Mouse (Mus musculus) kidney, embryonic 16.5 days (tissue): ENCODE data around the gene Irs2. TPM values are rescaled to one million over a fixed set of nuclear protein-coding genes. Genes with fewer than 3 reads are reported as not detected.

Experiments
- ATAC-seq: fragments of 200-750 bp; cut with Nextera tagmentation; 2 replicates; pipeline ENCODE4 v1.8.0; 2017; ENCODE audit warnings: moderate TSS enrichment; ENCODE audit not compliant: low FRiP score, low TSS enrichment
- H3K27ac ChIP-seq: fragments of 300-500 bp; sonication (generic); 2 replicates; pipeline ENCODE4 v1.5.1; 2014; ENCODE audit warnings: low read length
- H3K27me3 ChIP-seq: fragments of 300-500 bp; sonication (generic); 2 replicates; pipeline ENCODE4 v1.6.1; 2014; ENCODE audit warnings: low read length, control low read depth, mixed read lengths; ENCODE audit not compliant: insufficient read depth
- H3K36me3 ChIP-seq: fragments of 300-500 bp; sonication (generic); 2 replicates; pipeline ENCODE4 v1.6.1; 2014; ENCODE audit warnings: low read length, control low read depth, mixed read lengths; ENCODE audit not compliant: insufficient read depth
- H3K4me1 ChIP-seq: fragments of 300-500 bp; sonication (generic); 2 replicates; pipeline ENCODE4 v1.6.1; 2014; ENCODE audit warnings: low read length, control low read depth, mixed read lengths; ENCODE audit not compliant: insufficient read depth
- H3K4me2 ChIP-seq: fragments of 300-500 bp; sonication (generic); replicated peaks from 2 replicates; pipeline ENCODE4 v1.6.1; 2014; ENCODE audit warnings: low read depth, low read length
- H3K4me3 ChIP-seq: fragments of 300-500 bp; sonication (generic); 2 replicates; pipeline ENCODE4 v1.5.1; 2014; ENCODE audit warnings: mild to moderate bottlenecking, low read length
- H3K9ac ChIP-seq: fragments of 300-500 bp; sonication (generic); replicated peaks from 2 replicates; pipeline ENCODE4 v1.6.1; 2014; ENCODE audit warnings: low read length
- H3K9me3 ChIP-seq: fragments of 300-500 bp; sonication (generic); 2 replicates; pipeline ENCODE4 v1.6.1; 2016; ENCODE audit warnings: low read length, control low read depth
- WGBS: fragments of 180-500 bp; shearing (Covaris S2); extraction: QIAGEN DNeasy Blood & Tissue Kit; methylation state at CpG from one replicate; pipeline ENCODE4 v1.1.7; 2014; 5-methylcytosine and 5-hydroxymethylcytosine counted together
- polyA plus RNA-seq: library from polyadenylated mRNA; unstranded; fragments of >200 nt; fragmentation: Nextera tagmentation; extraction: Ambion mirVana; gene quantifications from 2 replicates; pipeline ENCODE4 v1.2.1, GENCODE M21; 2015

Gene Irs2
- polyA plus RNA-seq = 4.1 and 4.8 TPM in 2 replicates

DNA sequence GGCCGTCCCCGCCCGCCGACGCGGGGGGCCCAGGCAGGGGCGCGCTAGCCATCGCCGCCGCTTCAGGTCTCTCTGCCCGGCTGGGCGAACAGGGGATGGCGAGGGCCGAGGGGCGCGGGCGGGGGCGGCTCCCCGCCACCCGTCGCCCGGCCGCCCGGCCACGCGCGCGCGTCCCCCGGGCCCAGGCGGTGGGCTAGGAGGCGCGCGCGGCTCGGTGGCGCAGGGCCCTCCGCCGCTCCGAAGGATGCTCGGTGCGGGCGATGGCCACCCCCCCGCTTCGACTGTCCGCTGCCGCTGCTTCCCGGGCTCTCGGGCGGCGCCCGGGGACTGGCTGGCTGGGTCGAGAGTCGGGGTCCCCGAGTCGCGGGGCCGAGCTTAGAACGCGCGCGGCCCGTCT is at the start of gene Irs2:
Gene Irs2 (minus strand): TSS at position 80 of the 397 bp plus-strand sequence.
- peak within 1 kb of the TSS; percentile 73 for H3K4me3 ChIP-seq
- H3K36me3 ChIP-seq = peaks cover 3% of the 10 kb centered on the region; the same call in 1 of the 2 replicates
- 0% methylated on average over 46 of the region's 64 CpGs for WGBS

DNA sequence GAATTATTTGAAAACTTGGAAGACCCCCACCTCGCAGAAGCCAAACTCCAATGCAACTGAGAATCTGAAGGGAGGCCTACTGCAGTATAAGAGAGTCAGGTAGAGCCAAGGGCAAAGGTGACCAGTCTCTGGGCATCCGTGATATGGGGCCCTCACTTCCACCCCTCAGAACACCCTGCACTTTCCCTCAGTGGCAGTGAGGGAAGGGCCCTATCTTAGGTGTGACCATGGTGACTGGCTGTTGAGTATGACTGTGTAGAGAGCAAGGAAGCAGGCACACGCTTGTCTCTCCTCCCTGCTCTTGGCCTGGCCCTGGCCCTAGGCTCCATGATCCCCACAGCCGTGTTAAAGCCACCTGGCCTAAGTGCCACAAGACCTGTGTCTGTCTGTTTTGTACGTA is 48.4 kb upstream of the Irs2 start:
- no peak overlapping the region for H3K27ac ChIP-seq
- 91% methylated on average over 5 of the region's 5 CpGs for WGBS
- no peak overlapping the region for H3K4me3 ChIP-seq
- peaks cover 12% of the 10 kb centered on the region; the same call in 1 of the 2 replicates for H3K4me1 ChIP-seq
- H3K27me3 ChIP-seq = peaks cover 14% of the 10 kb centered on the region
- no peak for ATAC-seq
- no peaks in the 10 kb centered on the region for H3K36me3 ChIP-seq
- H3K4me2 ChIP-seq = no peak overlapping the region
- no peaks in the 10 kb centered on the region for H3K9me3 ChIP-seq
- no peak overlapping the region for H3K9ac ChIP-seq

More for the DNA sequence above, at the start of gene Irs2:
- no peaks in the 10 kb centered on the region for H3K9me3 ChIP-seq
- H3K27ac ChIP-seq = peak within 1 kb of the TSS; percentile 93
- peaks cover 52% of the 10 kb centered on the region for H3K4me1 ChIP-seq
- no peaks in the 10 kb centered on the region for H3K27me3 ChIP-seq
- ATAC-seq = peak; percentile 0; the same call in 1 of the 2 replicates
- H3K9ac ChIP-seq = peak within 1 kb of the TSS; percentile 89
- peak within 1 kb of the TSS; percentile 93 for H3K4me2 ChIP-seq

DNA sequence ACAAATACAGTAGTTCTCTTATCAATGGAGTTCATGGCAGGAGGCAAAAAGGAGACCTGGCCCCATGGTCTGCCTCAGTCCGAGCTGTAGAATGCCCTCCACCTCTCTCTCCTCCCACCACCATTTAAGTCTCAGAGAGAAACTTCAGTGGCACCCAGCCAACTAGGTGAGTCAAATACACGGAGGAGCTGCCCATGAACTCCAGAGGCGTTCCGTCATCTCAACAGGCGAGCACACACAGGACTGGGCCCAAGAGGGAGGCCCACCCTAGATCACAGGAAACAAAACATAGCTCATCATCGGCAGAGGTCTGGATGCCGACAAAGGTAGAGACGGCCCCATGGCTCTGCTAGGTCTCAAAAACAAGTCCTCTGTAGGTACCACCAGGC is 47.9 kb upstream of the Irs2 start:
- 60% methylated on average over 8 of the region's 8 CpGs for WGBS
- H3K4me3 ChIP-seq = no peak overlapping the region
- H3K27ac ChIP-seq = no peak overlapping the region
- H3K9ac ChIP-seq = no peak overlapping the region
- H3K4me2 ChIP-seq = no peak overlapping the region
- no peaks in the 10 kb centered on the region for H3K9me3 ChIP-seq
- H3K4me1 ChIP-seq = peaks cover 12% of the 10 kb centered on the region; the same call in 1 of the 2 replicates
- peaks cover 14% of the 10 kb centered on the region for H3K27me3 ChIP-seq
- H3K36me3 ChIP-seq = no peaks in the 10 kb centered on the region
- ATAC-seq = no peak

DNA sequence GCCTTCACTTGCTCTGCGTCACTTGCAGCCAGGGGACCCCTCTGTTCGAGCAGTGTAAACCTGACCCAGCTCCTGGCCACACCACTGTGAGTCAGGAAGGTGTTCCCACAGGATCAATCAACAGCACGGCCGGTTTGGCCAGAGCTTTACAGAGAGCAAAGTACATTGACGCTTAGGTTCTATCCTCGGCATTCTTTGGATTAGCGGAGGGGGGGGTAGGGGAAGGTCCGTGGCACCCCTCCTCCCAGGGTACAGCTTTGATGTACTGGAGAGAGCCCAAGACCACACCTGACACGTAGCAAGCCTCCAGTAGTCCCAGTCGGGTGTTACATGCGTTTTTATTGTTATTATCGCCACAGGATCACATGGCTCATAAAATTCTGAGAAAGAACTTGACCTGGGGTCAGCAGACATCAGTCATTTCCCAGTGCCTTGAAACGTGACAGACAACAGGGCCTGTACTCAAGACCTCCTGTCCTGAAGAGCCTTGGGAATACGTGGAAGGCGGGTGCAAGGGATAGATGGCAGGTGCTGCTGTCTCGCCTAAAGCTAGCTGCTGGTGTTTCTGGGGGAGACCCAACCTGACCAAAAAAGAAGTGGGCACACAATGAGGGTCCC is 47.4 kb upstream of the Irs2 start:
- WGBS = 20% methylated on average over 16 of the region's 16 CpGs
- no peak overlapping the region for H3K4me2 ChIP-seq
- peaks cover 14% of the 10 kb centered on the region for H3K27me3 ChIP-seq
- no peak overlapping the region for H3K27ac ChIP-seq
- H3K36me3 ChIP-seq = no peaks in the 10 kb centered on the region
- peaks cover 12% of the 10 kb centered on the region; the same call in 1 of the 2 replicates for H3K4me1 ChIP-seq
- peak; percentile 83 for ATAC-seq
- H3K9ac ChIP-seq = no peak overlapping the region
- H3K9me3 ChIP-seq = no peaks in the 10 kb centered on the region
- H3K4me3 ChIP-seq = no peak overlapping the region

DNA sequence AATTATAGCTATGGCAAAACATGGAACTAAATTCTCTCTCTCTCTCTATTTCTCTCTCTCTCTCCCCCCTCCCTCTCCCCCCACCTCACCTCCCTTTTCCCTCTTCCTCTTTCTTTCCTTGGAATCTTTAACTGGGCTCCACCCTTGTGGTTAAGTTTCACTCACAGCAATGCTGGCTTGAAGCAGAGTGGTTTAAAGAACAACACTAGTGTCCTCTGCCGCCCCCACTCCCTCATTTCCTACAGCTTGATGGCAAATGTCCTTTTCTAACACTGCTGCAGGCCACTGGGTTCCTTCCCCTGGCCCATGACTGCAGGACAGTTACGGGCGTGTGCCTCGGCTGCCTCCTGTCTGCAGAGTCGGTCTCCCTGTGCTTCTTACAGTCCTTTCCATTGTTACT is 41.6 kb upstream of the Irs2 start:
- WGBS = 53% methylated on average over 5 of the region's 5 CpGs
- Histone ChIP-seq H3K9me3 (no peaks in the 10 kb centered on the region), H3K4me1 (no peaks in the 10 kb centered on the region), H3K4me3 (no peak overlapping the region), H3K36me3 (no peaks in the 10 kb centered on the region), H3K9ac (no peak overlapping the region), H3K4me2 (no peak overlapping the region), H3K27ac (no peak overlapping the region), H3K27me3 (peaks cover 4% of the 10 kb centered on the region; the same call in 1 of the 2 replicates)
- no peak for ATAC-seq

DNA sequence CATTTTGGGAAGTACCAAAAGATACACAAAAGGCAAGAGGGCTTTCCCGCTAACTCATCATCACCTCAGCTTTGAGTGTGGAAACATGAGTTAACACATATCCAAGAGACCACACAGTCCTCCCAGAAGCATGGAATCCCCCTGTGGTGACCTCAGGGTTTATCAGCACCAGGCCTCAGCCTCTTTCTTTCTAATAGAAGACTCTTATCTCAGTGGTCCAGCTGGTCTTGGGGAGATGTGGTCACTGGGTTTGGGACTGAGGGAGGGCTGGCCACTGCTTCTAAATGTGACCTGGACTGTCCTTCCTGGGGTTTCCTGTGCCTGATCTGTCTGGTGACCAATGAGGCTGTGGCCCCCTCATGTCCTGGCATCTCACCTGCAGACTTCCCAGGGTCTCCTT is 39.6 kb upstream of the Irs2 start:
- Histone ChIP-seq H3K36me3 (no peaks in the 10 kb centered on the region), H3K4me1 (no peaks in the 10 kb centered on the region), H3K27me3 (peaks cover 4% of the 10 kb centered on the region; the same call in 1 of the 2 replicates), H3K27ac (no peak overlapping the region), H3K9ac (no peak overlapping the region), H3K4me3 (no peak overlapping the region), H3K4me2 (no peak overlapping the region), H3K9me3 (no peaks in the 10 kb centered on the region)
- WGBS = 93% methylated on average over 1 of the region's 1 CpGs
- no peak for ATAC-seq

DNA sequence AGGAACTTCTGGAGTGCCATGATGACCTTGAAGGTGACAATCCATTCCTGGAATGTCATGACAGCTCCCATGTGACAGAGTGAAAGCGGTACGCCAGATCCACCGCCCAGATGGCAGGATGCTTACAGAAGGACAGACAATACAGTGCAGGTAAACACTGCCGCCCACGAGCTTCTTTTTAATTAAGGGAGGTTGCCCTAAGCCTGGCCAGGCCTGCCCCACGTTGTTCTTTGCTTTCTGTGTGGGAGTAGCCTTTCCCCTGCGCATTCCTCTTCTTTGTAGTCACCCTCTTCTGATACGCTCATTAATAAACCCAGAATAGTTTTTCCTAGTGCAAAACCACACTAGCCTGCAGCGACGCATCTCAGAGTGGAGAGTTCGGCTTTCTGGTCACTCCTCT is 36.4 kb upstream of the Irs2 start:
- H3K4me1 ChIP-seq = no peaks in the 10 kb centered on the region
- H3K27me3 ChIP-seq = peaks cover 4% of the 10 kb centered on the region; the same call in 1 of the 2 replicates
- 37% methylated on average over 11 of the region's 11 CpGs for WGBS
- no peak overlapping the region for H3K9ac ChIP-seq
- no peak overlapping the region for H3K27ac ChIP-seq
- H3K9me3 ChIP-seq = no peaks in the 10 kb centered on the region
- no peak overlapping the region for H3K4me2 ChIP-seq
- H3K36me3 ChIP-seq = no peaks in the 10 kb centered on the region
- peak; percentile 20; the same call in 1 of the 2 replicates for ATAC-seq
- no peak overlapping the region for H3K4me3 ChIP-seq

DNA sequence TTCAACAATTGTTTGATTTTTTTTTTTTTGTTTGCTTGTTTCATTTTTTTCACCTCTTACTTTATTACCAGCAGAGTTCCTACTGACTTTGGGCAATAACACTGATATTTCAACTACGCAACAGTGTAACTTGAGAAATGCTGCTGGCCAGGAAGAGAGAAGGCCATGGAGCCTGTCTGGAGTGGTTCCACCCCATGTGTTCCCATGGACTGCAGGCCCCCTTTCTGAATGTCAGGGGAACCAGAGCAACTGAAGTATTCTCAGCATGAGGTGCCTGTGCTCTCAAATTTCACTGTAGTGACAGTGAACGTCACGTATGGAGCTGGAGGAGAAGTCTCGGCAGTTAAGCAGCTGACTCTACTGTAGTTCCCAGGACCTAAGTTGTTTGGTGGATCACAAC is 35.3 kb upstream of the Irs2 start:
- 43% methylated on average over 4 of the region's 4 CpGs for WGBS
- Histone ChIP-seq H3K36me3 (no peaks in the 10 kb centered on the region), H3K9ac (no peak overlapping the region), H3K4me3 (no peak overlapping the region), H3K27me3 (peaks cover 4% of the 10 kb centered on the region; the same call in 1 of the 2 replicates), H3K9me3 (no peaks in the 10 kb centered on the region), H3K27ac (no peak overlapping the region), H3K4me2 (no peak overlapping the region), H3K4me1 (no peaks in the 10 kb centered on the region)
- peak; percentile 37; the same call in 1 of the 2 replicates for ATAC-seq

DNA sequence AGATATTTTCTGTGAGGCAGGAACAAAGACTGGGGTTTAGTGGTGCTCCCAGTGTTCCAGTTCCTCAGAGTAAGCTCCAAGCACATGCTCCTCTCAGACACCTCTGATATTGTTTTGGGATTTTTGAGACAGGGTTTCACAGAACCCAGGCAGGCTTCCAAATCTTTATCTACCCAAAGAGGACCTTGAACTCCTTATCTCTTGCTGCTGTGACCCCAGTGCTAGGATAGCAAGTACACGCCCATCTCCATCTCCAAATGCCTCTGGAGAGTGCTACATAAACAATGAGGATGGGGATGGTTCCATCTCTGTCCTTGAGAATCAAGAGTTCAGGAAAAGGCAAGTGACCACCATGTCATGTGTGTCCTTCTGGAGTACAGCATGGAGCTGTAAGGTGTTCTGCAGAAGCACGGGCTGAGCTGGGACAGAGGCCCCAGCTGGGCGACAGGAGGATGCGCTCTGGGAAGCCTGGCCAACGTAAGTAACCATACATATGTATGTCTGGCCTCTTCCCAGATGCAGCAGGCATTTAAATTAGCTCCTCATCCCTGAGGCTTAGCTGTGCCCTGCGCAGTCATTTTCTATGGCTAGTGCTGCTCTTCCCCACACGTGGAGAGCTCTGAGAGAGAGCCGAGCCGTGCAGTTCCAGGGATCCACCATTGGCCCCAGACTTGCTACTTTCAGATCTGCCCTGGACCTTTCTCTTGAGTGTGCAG is 34.8 kb upstream of the Irs2 start:
- no peak overlapping the region for H3K4me3 ChIP-seq
- ATAC-seq = no peak
- no peak overlapping the region for H3K9ac ChIP-seq
- no peaks in the 10 kb centered on the region for H3K9me3 ChIP-seq
- H3K4me1 ChIP-seq = no peaks in the 10 kb centered on the region
- no peak overlapping the region for H3K27ac ChIP-seq
- 83% methylated on average over 9 of the region's 9 CpGs for WGBS
- no peaks in the 10 kb centered on the region for H3K36me3 ChIP-seq
- no peak overlapping the region for H3K4me2 ChIP-seq
- H3K27me3 ChIP-seq = peaks cover 4% of the 10 kb centered on the region; the same call in 1 of the 2 replicates

DNA sequence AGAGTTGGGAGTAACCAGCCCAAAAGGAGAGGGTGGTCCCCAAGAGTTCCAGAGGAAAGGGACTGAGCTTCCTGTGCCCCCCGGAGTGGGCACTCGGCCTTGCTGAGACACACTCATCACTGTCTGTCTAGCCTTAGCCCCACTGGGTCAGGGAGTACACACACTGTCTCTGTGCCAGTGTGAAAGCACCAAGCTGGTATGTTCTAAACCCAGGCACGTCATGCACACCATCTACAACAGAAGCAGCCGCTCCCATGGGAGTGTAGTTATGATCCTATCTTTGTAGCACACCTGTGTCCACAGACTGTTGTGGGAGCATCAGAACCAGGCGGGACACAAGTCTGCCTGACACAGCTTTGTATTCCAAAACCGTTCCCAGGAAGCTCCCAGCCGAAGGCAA is 31.8 kb upstream of the Irs2 start:
- Histone ChIP-seq H3K4me1 (peaks cover 10% of the 10 kb centered on the region), H3K9ac (no peak overlapping the region), H3K27me3 (no peaks in the 10 kb centered on the region), H3K27ac (no peak overlapping the region), H3K9me3 (no peaks in the 10 kb centered on the region), H3K4me3 (no peak overlapping the region), H3K36me3 (no peaks in the 10 kb centered on the region), H3K4me2 (no peak overlapping the region)
- WGBS = 86% methylated on average over 7 of the region's 7 CpGs
- ATAC-seq = no peak
